Mouse (Mus musculus) neural tube, embryonic 14.5 days (tissue): Measurements from ENCODE around the gene Gm5414. TPM values are rescaled to one million over a fixed set of nuclear protein-coding genes. Genes with fewer than 3 reads are reported as not detected.

Experiments
- ATAC-seq: fragments of 200-750 bp; cut with Nextera tagmentation; 2 replicates; pipeline ENCODE4 v1.8.0; 2017; ENCODE audit warnings: low read depth, mild to moderate bottlenecking, moderate TSS enrichment, moderate library complexity
- H3K27ac ChIP-seq: fragments of 300-500 bp; sonication (generic); 2 replicates; pipeline ENCODE4 v1.5.1; 2014; ENCODE audit warnings: low read depth, mild to moderate bottlenecking, control low read depth, low read length, moderate library complexity, mixed read lengths
- H3K27me3 ChIP-seq: fragments of 300-500 bp; sonication (generic); 2 replicates; pipeline ENCODE4 v1.6.1; 2014; ENCODE audit warnings: low read length; ENCODE audit not compliant: control insufficient read depth, insufficient read depth
- H3K36me3 ChIP-seq: fragments of 300-500 bp; sonication (generic); 2 replicates; pipeline ENCODE4 v1.6.1; 2014; ENCODE audit warnings: low read length, mixed read lengths; ENCODE audit not compliant: control insufficient read depth, insufficient read depth
- H3K4me1 ChIP-seq: fragments of 300-500 bp; sonication (generic); 2 replicates; pipeline ENCODE4 v1.6.1; 2014; ENCODE audit warnings: low read length; ENCODE audit not compliant: control insufficient read depth, insufficient read depth
- H3K4me2 ChIP-seq: fragments of 300-500 bp; sonication (generic); 2 replicates; pipeline ENCODE4 v1.6.1; 2014; ENCODE audit warnings: mild to moderate bottlenecking, low read depth, low read length, control low read depth
- H3K4me3 ChIP-seq: fragments of 300-500 bp; sonication (generic); 2 replicates; pipeline ENCODE4 v1.5.1; 2014; ENCODE audit warnings: low read depth, low read length, control low read depth, mixed read lengths
- H3K9ac ChIP-seq: fragments of 300-500 bp; sonication (generic); replicated peaks from 2 replicates; pipeline ENCODE4 v1.6.1; 2014; ENCODE audit warnings: low read depth, mild to moderate bottlenecking, control low read depth, low read length, mixed read lengths
- H3K9me3 ChIP-seq: fragments of 300-500 bp; sonication (generic); 2 replicates; pipeline ENCODE4 v1.6.1; 2016; ENCODE audit warnings: low read length; ENCODE audit not compliant: control insufficient read depth
- WGBS: fragments of 180-500 bp; shearing (Covaris S2); extraction: QIAGEN DNeasy Blood & Tissue Kit; methylation state at CpG from one replicate; pipeline ENCODE4 v1.1.7; 2014; 5-methylcytosine and 5-hydroxymethylcytosine counted together
- polyA plus RNA-seq: library from polyadenylated mRNA; unstranded; fragments of >200 nt; fragmentation: Nextera tagmentation; extraction: Ambion mirVana; gene quantifications from 2 replicates; pipeline ENCODE4 v1.2.1, GENCODE M21; 2014

The Gm5414 gene
- not detected in 2 replicates for polyA plus RNA-seq

DNA sequence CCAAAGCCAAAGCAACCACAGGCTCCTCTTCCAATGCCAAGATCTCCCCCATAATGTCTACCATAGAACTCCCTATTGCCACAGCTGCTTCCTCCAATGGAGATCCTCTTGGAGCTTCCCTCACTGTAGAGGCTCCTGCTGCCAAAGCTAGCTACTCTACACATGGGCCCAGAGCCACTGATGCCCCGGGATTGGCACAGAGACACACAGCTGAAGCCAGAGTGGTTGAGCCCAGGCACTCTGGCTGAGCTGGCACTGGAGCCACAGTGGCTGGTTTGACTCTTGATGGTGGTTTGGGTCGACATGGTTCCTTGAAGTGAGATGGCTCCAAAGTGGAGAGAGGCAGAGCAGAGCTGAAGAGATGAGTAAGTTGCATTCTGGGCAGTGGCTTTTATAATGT lies at the start of gene Gm5414:
Gm5414 (minus strand) TSS at position 305 of the 400 bp plus-strand sequence.
- Histone ChIP-seq H3K4me3 (no peak within 1 kb of the TSS), H3K36me3 (no peaks in the 10 kb centered on the region), H3K9me3 (no peaks in the 10 kb centered on the region), H3K4me1 (no peaks in the 10 kb centered on the region), H3K27ac (no peak within 1 kb of the TSS), H3K27me3 (no peaks in the 10 kb centered on the region), H3K9ac (no peak within 1 kb of the TSS), H3K4me2 (no peak within 1 kb of the TSS)
- 84% methylated on average over 2 of the region's 2 CpGs for WGBS
- no peak for ATAC-seq

DNA sequence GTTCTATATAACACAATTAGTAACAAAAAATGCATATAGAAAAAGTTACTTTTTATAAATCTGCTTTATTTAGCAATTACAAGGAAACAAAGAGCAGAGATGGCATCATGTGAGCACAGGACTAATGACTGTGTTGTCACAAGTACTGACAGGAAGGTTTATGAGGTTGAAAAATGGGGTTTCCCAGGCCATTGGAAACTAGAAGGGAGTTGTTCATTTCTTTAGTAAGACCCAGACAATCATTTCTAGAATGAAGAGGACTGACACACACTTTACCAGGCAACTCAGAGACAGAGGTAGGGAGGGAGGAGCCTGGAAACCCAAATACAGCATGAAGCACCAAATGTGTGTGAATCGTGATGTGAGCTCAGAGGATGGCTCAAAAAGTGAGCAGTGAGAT lies 48.0 kb upstream of the Gm5414 start:
- H3K4me3 ChIP-seq, result no peak overlapping the region
- no peak overlapping the region for H3K9ac ChIP-seq
- H3K27me3 ChIP-seq, result no peaks in the 10 kb centered on the region
- H3K27ac ChIP-seq, result no peak overlapping the region
- 82% methylated on average over 1 of the region's 1 CpGs for WGBS
- ATAC-seq, result no peak
- H3K9me3 ChIP-seq, result no peaks in the 10 kb centered on the region
- no peaks in the 10 kb centered on the region for H3K36me3 ChIP-seq
- H3K4me1 ChIP-seq, result no peaks in the 10 kb centered on the region
- H3K4me2 ChIP-seq, result no peak overlapping the region

DNA sequence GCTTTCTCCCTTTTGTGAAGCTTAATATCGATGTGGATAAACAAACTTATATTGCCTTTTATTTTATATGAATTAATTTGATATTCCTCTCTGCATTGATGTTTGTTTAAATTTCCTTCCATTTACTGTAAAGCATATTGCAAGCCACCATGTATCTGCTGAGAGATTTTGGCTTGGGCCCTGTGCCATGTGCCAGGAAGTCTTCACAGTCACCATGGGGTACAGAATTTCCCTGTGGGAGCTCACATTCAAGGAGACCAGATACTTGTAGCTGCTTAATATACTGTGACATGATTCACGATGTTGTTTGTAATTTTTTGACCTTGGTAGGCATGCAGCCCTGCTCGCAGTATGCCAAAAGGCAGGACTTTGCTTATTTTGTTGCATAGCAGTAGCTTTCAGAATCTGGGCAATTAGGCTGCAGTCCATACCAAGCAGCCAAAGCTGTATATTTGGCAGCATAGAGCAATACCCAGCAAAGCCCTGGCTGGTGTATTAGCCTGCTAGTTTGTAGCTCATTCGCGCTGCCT lies 24.8 kb upstream of the Gm5414 start:
- H3K9ac ChIP-seq, result no peak overlapping the region
- no peak overlapping the region for H3K4me3 ChIP-seq
- no peaks in the 10 kb centered on the region for H3K36me3 ChIP-seq
- WGBS, result 84% methylated on average over 5 of the region's 5 CpGs
- ATAC-seq, result no peak
- H3K27me3 ChIP-seq, result no peaks in the 10 kb centered on the region
- H3K4me1 ChIP-seq, result no peaks in the 10 kb centered on the region
- no peak overlapping the region for H3K4me2 ChIP-seq
- no peak overlapping the region for H3K27ac ChIP-seq
- H3K9me3 ChIP-seq, result no peaks in the 10 kb centered on the region

DNA sequence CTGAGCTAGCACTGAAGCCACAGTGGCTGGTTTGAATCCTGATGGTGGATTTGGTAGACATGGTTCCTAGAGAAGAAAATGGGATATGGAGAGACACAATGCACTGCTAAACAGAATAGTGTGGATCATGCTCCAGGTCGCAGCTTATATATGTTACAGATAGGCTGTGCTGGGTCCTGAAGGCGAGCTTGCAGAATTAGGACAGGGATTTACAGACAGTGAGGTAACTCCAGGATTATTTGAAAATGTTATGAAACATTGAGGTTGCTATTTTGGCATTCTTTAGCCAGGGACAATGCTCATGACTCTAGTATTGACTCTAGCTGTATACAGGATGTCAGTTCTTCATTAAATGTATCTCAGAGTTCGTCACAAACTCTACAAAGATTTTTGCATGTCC lies 19.3 kb upstream of the Gm5414 start, which contains the start of gene Gm5478:
Gm5478 (minus strand) TSS at position 101 of the 400 bp plus-strand sequence.
- 78% methylated on average over 3 of the region's 3 CpGs for WGBS

DNA sequence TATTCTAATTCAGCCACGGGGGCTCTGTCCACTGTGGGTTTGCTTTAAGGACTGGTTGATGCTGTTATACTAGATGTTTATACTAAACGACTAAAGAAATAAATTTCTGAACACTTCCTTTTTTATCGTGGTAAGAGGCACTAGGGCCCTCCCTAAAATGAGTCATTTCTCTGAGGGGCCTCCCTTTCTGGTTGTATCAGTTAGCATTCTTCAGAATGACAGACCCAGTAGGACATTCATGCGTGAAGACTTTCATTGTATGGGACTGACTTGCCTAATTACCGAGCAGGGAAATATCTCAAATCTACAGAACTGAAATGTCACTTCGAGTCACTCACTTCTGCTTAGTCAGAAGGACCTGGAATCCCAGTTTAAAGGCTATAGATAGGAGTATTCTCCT lies 28.9 kb downstream of the Gm5414 start:
- WGBS, result 71% methylated on average over 6 of the region's 6 CpGs
- Histone ChIP-seq H3K4me3 (no peak overlapping the region), H3K27ac (no peak overlapping the region), H3K27me3 (no peaks in the 10 kb centered on the region), H3K4me1 (no peaks in the 10 kb centered on the region), H3K4me2 (no peak overlapping the region), H3K9me3 (no peaks in the 10 kb centered on the region), H3K9ac (no peak overlapping the region), H3K36me3 (no peaks in the 10 kb centered on the region)
- ATAC-seq, result no peak

More for the DNA sequence above, 19.3 kb upstream of the Gm5414 start, which contains the start of gene Gm5478:
- no peak within 1 kb of the TSS for H3K27ac ChIP-seq
- H3K4me3 ChIP-seq, result no peak within 1 kb of the TSS
- no peak within 1 kb of the TSS for H3K9ac ChIP-seq
- no peak within 1 kb of the TSS for H3K4me2 ChIP-seq
- no peaks in the 10 kb centered on the region for H3K36me3 ChIP-seq
- ATAC-seq, result no peak
- H3K9me3 ChIP-seq, result no peaks in the 10 kb centered on the region
- H3K4me1 ChIP-seq, result no peaks in the 10 kb centered on the region
- no peaks in the 10 kb centered on the region for H3K27me3 ChIP-seq

DNA sequence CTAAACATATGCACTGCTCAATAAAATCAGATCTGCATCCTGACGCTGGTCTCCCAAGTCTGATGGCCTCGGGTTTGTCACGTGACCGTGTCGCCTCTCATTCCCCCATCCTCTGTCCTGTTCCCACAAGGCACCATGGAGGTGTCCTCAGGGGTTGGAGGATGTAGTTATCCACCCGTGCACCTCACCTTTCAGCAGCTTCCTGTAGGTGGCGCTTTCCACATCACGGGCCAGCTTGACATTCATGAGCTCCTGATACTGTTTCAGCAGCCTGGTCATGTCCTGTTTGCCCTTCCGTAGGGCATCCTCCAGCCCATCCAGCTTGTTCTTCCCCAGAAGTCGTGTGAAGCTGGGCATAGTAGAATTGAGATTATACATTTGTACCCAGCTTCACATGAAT lies 39.8 kb downstream of the Gm5414 start:
- H3K4me1 ChIP-seq, result no peaks in the 10 kb centered on the region
- H3K4me3 ChIP-seq, result no peak overlapping the region
- H3K27me3 ChIP-seq, result no peaks in the 10 kb centered on the region
- no peak overlapping the region for H3K4me2 ChIP-seq
- H3K36me3 ChIP-seq, result no peaks in the 10 kb centered on the region
- WGBS, result 82% methylated on average over 10 of the region's 10 CpGs
- ATAC-seq, result no peak
- H3K9ac ChIP-seq, result no peak overlapping the region
- no peaks in the 10 kb centered on the region for H3K9me3 ChIP-seq
- H3K27ac ChIP-seq, result no peak overlapping the region

DNA sequence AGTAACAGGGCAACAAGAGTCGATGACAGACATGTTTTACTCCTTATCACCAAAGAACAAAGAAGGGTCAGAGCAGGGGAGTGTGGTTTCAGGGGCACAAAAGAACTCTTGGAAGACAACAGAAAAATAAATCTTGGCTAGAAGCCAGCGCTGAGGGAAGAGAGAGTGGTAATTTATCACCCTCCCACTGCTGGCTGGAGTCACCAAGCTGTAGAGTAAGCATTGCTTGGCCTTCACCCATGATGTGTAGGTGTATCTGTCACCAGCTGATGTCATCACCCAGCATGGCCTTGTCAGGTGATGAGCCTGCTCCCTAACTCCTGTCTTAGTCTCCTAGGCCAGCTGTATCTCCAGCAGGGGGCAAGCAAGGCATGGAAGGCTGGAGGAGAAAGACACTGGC lies 43.5 kb downstream of the Gm5414 start:
- H3K4me2 ChIP-seq, result no peak overlapping the region
- no peaks in the 10 kb centered on the region for H3K4me1 ChIP-seq
- no peak overlapping the region for H3K4me3 ChIP-seq
- H3K9me3 ChIP-seq, result no peaks in the 10 kb centered on the region
- H3K36me3 ChIP-seq, result no peaks in the 10 kb centered on the region
- WGBS, result 13% methylated on average over 2 of the region's 2 CpGs
- H3K9ac ChIP-seq, result no peak overlapping the region
- H3K27me3 ChIP-seq, result no peaks in the 10 kb centered on the region
- H3K27ac ChIP-seq, result no peak overlapping the region
- no peak for ATAC-seq

DNA sequence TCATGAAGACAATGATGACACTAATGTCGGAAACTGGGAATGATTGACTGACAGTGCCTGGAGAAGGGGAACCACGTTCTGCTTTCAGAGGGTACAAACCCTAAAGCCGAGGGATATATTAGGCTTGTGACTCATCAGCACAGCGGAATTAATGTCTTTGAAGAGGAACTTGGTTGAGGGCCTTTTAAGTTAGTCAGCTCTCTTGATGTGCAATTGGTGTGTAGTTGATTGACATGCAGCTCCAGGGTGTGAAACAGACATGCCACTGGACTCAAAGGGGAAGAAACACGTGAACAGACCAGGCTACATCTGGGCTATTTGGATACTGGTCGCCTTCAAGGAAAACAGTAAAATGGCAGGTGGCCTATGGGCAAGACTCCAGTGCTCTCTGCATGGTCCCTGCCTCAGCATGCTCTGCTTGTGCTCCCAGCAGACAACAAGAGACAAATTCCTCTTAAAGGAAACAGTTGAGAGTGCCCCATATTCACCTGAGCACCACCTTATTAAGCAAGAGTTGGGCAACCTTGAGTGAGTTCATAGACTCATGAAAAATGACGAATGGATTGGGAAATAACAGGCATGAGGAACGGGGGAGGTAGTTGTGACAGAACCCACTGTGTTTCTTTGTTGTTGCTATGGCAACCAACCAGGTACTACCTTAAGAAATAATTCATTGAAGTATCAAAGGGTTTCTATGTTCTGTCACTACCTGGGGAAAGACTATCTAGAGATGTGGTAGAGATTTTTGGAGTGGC lies 44.6 kb downstream of the Gm5414 start:
- Histone ChIP-seq H3K9me3 (no peaks in the 10 kb centered on the region), H3K4me3 (no peak overlapping the region)

DNA sequence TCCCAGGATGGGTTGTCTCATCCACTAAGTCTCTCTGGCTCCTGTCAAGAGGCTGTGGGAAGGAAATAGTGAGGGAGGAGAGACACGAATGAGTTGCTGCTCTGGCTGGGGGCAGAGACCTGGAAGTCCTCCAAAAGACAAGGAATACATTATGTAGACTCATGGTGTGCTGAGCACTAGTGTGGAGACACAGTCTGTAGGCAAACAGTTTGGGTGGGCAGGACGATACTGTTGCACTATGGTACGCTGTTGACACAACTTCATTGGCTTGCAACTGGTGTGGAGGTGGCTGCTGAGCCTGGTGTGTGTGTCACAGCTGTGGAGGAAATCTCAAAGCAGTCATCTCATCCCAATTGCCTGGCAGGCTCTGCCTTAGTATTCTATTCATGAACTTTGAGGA lies 46.3 kb downstream of the Gm5414 start:
- WGBS, result 87% methylated on average over 3 of the region's 3 CpGs

More for the DNA sequence above, 44.6 kb downstream of the Gm5414 start:
- Histone ChIP-seq H3K4me1 (no peaks in the 10 kb centered on the region), H3K36me3 (no peaks in the 10 kb centered on the region), H3K9ac (no peak overlapping the region), H3K27ac (no peak overlapping the region), H3K4me2 (no peak overlapping the region), H3K27me3 (no peaks in the 10 kb centered on the region)
- no peak for ATAC-seq
- WGBS, result 84% methylated on average over 8 of the region's 8 CpGs

More for the DNA sequence above, 46.3 kb downstream of the Gm5414 start:
- no peak overlapping the region for H3K27ac ChIP-seq
- H3K9ac ChIP-seq, result no peak overlapping the region
- no peak overlapping the region for H3K4me3 ChIP-seq
- no peaks in the 10 kb centered on the region for H3K27me3 ChIP-seq
- H3K9me3 ChIP-seq, result no peaks in the 10 kb centered on the region
- no peaks in the 10 kb centered on the region for H3K36me3 ChIP-seq
- no peaks in the 10 kb centered on the region for H3K4me1 ChIP-seq
- no peak overlapping the region for H3K4me2 ChIP-seq
- ATAC-seq, result no peak
